Mouse (Mus musculus): Measurements from ENCODE around the gene Cartpt. TPM values are rescaled to one million over a fixed set of nuclear protein-coding genes. Genes with fewer than 3 reads are reported as not detected.
"Not testable (repeated sequence)": the region's sequence is repeated elsewhere in the genome, so short reads cannot be mapped to it uniquely, and the experiment has no call there.

Gene Cartpt
- polyA plus RNA-seq, 1 experiment from 2014 or later = 35.7 TPM

DNA sequence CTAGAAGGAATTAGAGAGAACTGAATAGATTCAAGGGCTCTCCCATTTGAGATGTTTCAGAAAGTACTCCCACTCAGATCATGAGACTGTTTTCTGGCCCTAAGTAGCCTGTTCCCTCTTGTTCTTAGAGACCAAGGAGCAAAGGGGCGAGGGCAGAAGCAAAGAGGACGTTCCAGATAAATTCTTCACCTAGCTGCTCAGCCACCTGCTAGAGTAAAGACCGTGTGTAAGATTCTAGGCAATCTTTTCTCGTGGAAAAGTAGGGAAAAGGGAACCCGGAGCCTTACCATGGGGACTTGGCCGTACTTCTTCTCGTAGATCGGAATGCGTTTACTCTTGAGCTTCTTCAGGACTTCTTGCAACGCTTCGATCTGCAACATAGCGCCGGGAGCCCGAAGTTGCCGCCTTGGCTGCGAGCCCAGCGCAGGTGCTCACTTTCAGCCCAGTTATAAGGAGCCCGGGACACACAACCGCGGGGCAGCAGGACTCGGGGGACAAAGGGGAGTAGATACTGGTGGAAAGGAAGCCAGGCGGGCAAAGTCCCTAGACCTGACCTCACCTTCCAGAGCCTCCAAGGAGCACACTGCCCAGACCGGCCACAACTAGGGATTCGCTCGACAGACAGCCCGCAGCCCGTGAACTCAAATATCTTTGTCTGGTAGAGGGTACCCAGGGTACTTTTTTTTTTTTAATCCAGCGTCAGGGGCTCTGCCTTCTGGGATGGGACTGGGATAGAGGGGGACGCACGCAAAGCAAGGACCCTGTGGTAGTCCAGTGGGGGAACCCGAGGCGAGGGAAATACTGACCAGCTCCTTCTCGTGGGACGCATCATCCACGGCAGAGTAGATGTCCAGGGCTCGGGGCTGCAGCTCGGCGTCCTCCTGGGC lies 978 bp downstream of the Cartpt start:
- Histone ChIP-seq H3K9ac (no peak overlapping the region), H3K27me3 (replicated peaks) (peaks cover 28% of the 10 kb centered on the region), H3K9me3 (no peaks in the 10 kb centered on the region), H3K4me2 (peak overlapping the region; percentile 32), H3K4me1 (peaks cover 5% of the 10 kb centered on the region; the same call in 1 of the 2 replicates), H3K36me3 (no peaks in the 10 kb centered on the region), H3K4me3 (replicated peaks) (no peak overlapping the region), H3K27ac (no peak overlapping the region)
- ATAC-seq (ENCODE audit: insufficient read depth, low FRiP score, low read depth) = no peak
- 10% methylated on average over 38 of the region's 38 CpGs for WGBS

- peaks cover 28% of the 10 kb centered on the region for H3K27me3 ChIP-seq (replicated peaks)
- WGBS = 24% methylated on average over 14 of the region's 14 CpGs
- no peak for ATAC-seq (ENCODE audit: insufficient read depth, low FRiP score, low read depth)
- H3K4me1 ChIP-seq = peaks cover 5% of the 10 kb centered on the region; the same call in 1 of the 2 replicates
- no peak overlapping the region for H3K4me2 ChIP-seq
- H3K27ac ChIP-seq = no peak overlapping the region
- H3K36me3 ChIP-seq = no peaks in the 10 kb centered on the region
- no peak overlapping the region for H3K4me3 ChIP-seq (replicated peaks)
- H3K9me3 ChIP-seq = no peaks in the 10 kb centered on the region
- H3K9ac ChIP-seq = no peak overlapping the region
Observed at GRCm38 (mm10) chr13:99898816-99899215, 2.1 kb downstream of the Cartpt start.

- no peak overlapping the region for H3K9ac ChIP-seq
- no peak overlapping the region for H3K4me3 ChIP-seq (replicated peaks)
- H3K27me3 ChIP-seq (replicated peaks) = no peaks in the 10 kb centered on the region
- H3K4me2 ChIP-seq = no peak overlapping the region
- no peak overlapping the region for H3K27ac ChIP-seq
- no peaks in the 10 kb centered on the region for H3K36me3 ChIP-seq
- H3K4me1 ChIP-seq = no peaks in the 10 kb centered on the region
- WGBS = 56% methylated on average over 6 of the region's 6 CpGs
- no peak for ATAC-seq (ENCODE audit: insufficient read depth, low FRiP score, low read depth)
- H3K9me3 ChIP-seq = no peaks in the 10 kb centered on the region
Observed at GRCm38 (mm10) chr13:99885636-99886035, 15.3 kb downstream of the Cartpt start.

- not testable (repeated sequence) for H3K4me1 ChIP-seq; ATAC-seq (ENCODE audit: insufficient read depth, low FRiP score, low read depth); H3K4me3 ChIP-seq (replicated peaks)
Observed at GRCm38 (mm10) chr13:99881774-99882173, 19.1 kb downstream of the Cartpt start.

DNA sequence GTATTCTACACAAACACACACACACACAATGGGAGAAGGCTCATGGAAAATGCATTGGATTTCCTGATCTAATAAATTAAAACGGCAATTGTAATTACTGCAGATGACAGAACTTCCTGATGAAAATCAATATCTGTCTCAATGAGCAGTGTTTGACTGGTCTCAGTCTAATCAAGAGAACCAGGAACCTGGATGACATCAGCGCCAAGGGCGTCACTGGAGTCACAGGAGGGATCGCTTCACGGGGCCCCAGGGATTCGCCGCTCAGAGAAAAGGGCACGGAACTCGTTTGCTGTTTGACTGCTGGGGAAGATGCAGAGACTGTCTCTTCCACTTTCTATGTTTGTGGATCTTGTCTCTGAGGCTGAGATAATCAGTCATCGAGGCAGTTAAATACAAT lies 21.2 kb downstream of the Cartpt start:
- Histone ChIP-seq H3K9ac (no peak overlapping the region), H3K27ac (no peak overlapping the region), H3K36me3 (no peaks in the 10 kb centered on the region), H3K4me2 (no peak overlapping the region), H3K27me3 (replicated peaks) (no peaks in the 10 kb centered on the region), H3K4me1 (no peaks in the 10 kb centered on the region), H3K9me3 (no peaks in the 10 kb centered on the region), H3K4me3 (replicated peaks) (no peak overlapping the region)
- ATAC-seq (ENCODE audit: insufficient read depth, low FRiP score, low read depth) = no peak
- 66% methylated on average over 10 of the region's 10 CpGs for WGBS

More at GRCm38 (mm10) chr13:99881774-99882173, 19.1 kb downstream of the Cartpt start:
- H3K4me2 ChIP-seq; H3K9ac ChIP-seq; H3K27ac ChIP-seq; H3K27me3 ChIP-seq (replicated peaks); H3K36me3 ChIP-seq; H3K9me3 ChIP-seq: not testable (repeated sequence)
- WGBS = 67% methylated on average over 8 of the region's 8 CpGs

DNA sequence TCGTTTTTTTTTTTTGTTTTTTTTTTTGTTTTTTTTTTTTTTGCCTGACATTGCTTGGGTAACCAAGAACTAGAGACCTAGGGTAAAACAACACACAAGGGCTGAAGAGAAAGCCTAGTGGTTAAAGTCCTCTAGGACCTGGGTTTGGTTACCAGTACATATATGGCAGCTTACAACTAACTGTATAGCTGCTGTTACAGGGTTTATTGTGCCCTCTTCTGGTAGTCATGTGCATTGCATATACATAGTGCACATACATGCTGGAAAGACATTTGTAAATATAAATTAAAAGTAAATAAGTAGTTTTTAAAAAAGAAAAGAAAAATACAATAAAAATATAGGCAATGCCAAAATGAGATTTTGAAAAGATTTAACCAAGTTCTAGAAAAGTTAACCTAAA lies 28.8 kb downstream of the Cartpt start:
- H3K27me3 ChIP-seq (replicated peaks) = no peaks in the 10 kb centered on the region
- H3K27ac ChIP-seq = no peak overlapping the region
- no peak for ATAC-seq (ENCODE audit: insufficient read depth, low FRiP score, low read depth)
- H3K4me3 ChIP-seq (replicated peaks) = no peak overlapping the region
- H3K36me3 ChIP-seq = no peaks in the 10 kb centered on the region
- WGBS = 76% methylated on average over 1 of the region's 1 CpGs
- no peak overlapping the region for H3K4me2 ChIP-seq
- H3K4me1 ChIP-seq = no peaks in the 10 kb centered on the region
- no peak overlapping the region for H3K9ac ChIP-seq
- no peaks in the 10 kb centered on the region for H3K9me3 ChIP-seq

DNA sequence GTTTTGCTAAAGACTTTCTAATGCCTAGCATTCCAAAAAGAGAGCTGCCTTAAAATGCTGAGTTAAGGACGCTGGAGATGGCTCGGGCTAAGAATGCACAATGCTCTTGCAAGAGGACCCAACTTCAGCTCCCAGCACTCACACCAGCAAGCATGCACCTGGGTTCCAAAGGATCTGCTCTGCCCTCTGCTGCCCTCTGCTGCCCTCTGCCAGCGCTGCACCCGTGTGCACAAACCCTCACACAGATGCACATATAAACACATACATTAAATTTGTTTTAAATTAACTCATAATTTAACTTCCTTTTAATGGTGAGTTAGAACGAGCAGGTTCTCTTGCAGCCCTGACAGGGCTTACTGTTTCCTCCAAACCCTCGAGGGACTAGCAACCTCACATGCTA lies 32.5 kb downstream of the Cartpt start:
- Histone ChIP-seq H3K4me3 (replicated peaks) (no peak overlapping the region), H3K27me3 (replicated peaks) (no peaks in the 10 kb centered on the region), H3K27ac (no peak overlapping the region), H3K9me3 (no peaks in the 10 kb centered on the region), H3K9ac (no peak overlapping the region), H3K4me2 (no peak overlapping the region), H3K4me1 (no peaks in the 10 kb centered on the region), H3K36me3 (no peaks in the 10 kb centered on the region)
- WGBS = 89% methylated on average over 6 of the region's 6 CpGs
- no peak for ATAC-seq (ENCODE audit: insufficient read depth, low FRiP score, low read depth)

DNA sequence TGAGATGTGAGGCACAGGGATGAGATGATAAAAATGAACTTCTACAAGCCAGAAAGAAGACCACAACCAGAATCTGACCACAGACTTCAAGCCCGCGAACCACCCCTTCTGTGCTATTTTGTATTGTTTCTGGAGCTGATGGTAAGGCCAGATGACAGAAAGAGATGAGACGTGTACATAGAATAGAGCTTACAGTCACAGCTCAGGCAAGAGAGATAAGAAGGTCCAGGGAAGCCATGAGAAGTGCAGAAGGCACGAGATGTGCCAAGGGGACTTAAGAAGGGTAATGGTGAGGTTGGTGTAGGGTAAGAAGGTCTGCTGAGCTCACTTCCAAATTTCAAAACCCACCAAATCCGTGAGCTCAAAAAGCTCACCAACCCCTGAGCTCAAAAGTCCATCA lies 36.6 kb downstream of the Cartpt start:
- no peak overlapping the region for H3K4me3 ChIP-seq (replicated peaks)
- no peak overlapping the region for H3K9ac ChIP-seq
- ATAC-seq (ENCODE audit: insufficient read depth, low FRiP score, low read depth) = no peak
- no peaks in the 10 kb centered on the region for H3K27me3 ChIP-seq (replicated peaks)
- no peaks in the 10 kb centered on the region for H3K4me1 ChIP-seq
- no peak overlapping the region for H3K27ac ChIP-seq
- no peak overlapping the region for H3K4me2 ChIP-seq
- no peaks in the 10 kb centered on the region for H3K9me3 ChIP-seq
- 74% methylated on average over 5 of the region's 5 CpGs for WGBS
- no peaks in the 10 kb centered on the region for H3K36me3 ChIP-seq

- H3K4me2 ChIP-seq = no peak overlapping the region
- H3K9ac ChIP-seq = no peak overlapping the region
- 77% methylated on average over 3 of the region's 3 CpGs for WGBS
- no peak for ATAC-seq (ENCODE audit: insufficient read depth, low FRiP score, low read depth)
- no peaks in the 10 kb centered on the region for H3K9me3 ChIP-seq
- no peak overlapping the region for H3K27ac ChIP-seq
- no peaks in the 10 kb centered on the region for H3K4me1 ChIP-seq
- no peak overlapping the region for H3K4me3 ChIP-seq (replicated peaks)
- no peaks in the 10 kb centered on the region for H3K36me3 ChIP-seq
- H3K27me3 ChIP-seq (replicated peaks) = no peaks in the 10 kb centered on the region
Observed at GRCm38 (mm10) chr13:99860670-99861069, 40.2 kb downstream of the Cartpt start.

DNA sequence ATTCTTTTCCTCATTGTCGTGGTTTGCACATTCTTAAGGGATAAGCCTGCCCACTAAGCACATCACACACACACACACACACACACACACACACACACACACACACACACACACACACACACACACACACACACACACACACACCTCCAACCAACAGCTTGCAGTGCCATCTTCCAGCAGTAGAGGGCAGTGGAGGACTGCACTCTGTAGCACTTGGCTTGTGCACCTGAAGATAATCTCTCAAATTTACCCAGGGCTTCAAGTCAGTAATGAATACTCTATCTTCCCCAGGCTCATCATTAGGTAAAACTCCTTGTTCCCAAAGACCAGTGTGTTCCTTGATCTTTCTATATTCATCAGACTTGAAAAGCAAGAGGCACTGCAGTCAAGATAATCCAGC lies 41.8 kb downstream of the Cartpt start:
- 0% methylated on average over 1 of the region's 1 CpGs for WGBS
- H3K9ac ChIP-seq = no peak overlapping the region
- no peak overlapping the region for H3K4me3 ChIP-seq (replicated peaks)
- ATAC-seq (ENCODE audit: insufficient read depth, low FRiP score, low read depth) = no peak
- H3K27me3 ChIP-seq (replicated peaks) = no peaks in the 10 kb centered on the region
- no peaks in the 10 kb centered on the region for H3K9me3 ChIP-seq
- H3K36me3 ChIP-seq = no peaks in the 10 kb centered on the region
- no peak overlapping the region for H3K27ac ChIP-seq
- no peaks in the 10 kb centered on the region for H3K4me1 ChIP-seq
- H3K4me2 ChIP-seq = no peak overlapping the region

GRCm38 (mm10) chr13:99857879-99858278 lies 43.0 kb downstream of the Cartpt start:
- no peaks in the 10 kb centered on the region for H3K9me3 ChIP-seq
- H3K27ac ChIP-seq = no peak overlapping the region
- H3K27me3 ChIP-seq (replicated peaks) = no peaks in the 10 kb centered on the region
- H3K4me2 ChIP-seq = no peak overlapping the region
- H3K9ac ChIP-seq = no peak overlapping the region
- H3K4me3 ChIP-seq (replicated peaks) = no peak overlapping the region
- 58% methylated on average over 2 of the region's 2 CpGs for WGBS
- no peaks in the 10 kb centered on the region for H3K4me1 ChIP-seq
- no peaks in the 10 kb centered on the region for H3K36me3 ChIP-seq
- ATAC-seq (ENCODE audit: insufficient read depth, low FRiP score, low read depth) = no peak

GRCm38 (mm10) chr13:99857336-99857735 lies 43.6 kb downstream of the Cartpt start:
- ATAC-seq (ENCODE audit: insufficient read depth, low FRiP score, low read depth) = no peak
- Histone ChIP-seq H3K9ac (no peak overlapping the region), H3K4me3 (replicated peaks) (no peak overlapping the region), H3K9me3 (no peaks in the 10 kb centered on the region), H3K27me3 (replicated peaks) (no peaks in the 10 kb centered on the region), H3K36me3 (no peaks in the 10 kb centered on the region), H3K4me1 (no peaks in the 10 kb centered on the region), H3K27ac (no peak overlapping the region), H3K4me2 (no peak overlapping the region)
- WGBS = 83% methylated on average over 9 of the region's 9 CpGs

Measured in stomach, embryonic 15.5 days (tissue).